Mouse (Mus musculus) cerebellum, postnatal 36 days (tissue): ENCODE data around the gene Gm9844.
A peak's percentile ranks its signal among the peaks of the same experiment; 100 is the strongest.

Experiments used
- DNase-seq, 2 experiments: peaks; one replicate each; pipeline ENCODE4 v3.0.0; 2021 to 2022; ENCODE audit warnings: mixed read lengths in 2 of 2

Gene Gm9844

DNA sequence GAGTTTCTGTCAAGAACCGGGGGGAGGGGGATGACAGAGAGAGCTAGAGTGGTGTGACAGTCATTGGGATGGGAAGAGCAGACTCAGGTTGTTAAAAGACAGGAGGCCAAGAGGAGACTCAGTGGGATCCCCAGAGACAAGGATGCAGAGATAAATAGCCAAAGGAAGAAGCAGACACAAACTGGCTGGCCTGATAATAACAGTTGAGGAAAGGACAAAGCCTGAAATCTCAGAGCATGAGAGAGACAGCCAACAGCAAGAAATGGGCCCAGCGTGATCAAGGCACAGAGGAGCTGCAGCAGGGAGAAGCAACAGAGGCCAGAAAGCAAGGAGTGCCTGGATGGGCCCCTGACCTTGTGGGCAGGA, 40.2 kb downstream of the Gm9844 start:
- DNase-seq, result no peak

DNA sequence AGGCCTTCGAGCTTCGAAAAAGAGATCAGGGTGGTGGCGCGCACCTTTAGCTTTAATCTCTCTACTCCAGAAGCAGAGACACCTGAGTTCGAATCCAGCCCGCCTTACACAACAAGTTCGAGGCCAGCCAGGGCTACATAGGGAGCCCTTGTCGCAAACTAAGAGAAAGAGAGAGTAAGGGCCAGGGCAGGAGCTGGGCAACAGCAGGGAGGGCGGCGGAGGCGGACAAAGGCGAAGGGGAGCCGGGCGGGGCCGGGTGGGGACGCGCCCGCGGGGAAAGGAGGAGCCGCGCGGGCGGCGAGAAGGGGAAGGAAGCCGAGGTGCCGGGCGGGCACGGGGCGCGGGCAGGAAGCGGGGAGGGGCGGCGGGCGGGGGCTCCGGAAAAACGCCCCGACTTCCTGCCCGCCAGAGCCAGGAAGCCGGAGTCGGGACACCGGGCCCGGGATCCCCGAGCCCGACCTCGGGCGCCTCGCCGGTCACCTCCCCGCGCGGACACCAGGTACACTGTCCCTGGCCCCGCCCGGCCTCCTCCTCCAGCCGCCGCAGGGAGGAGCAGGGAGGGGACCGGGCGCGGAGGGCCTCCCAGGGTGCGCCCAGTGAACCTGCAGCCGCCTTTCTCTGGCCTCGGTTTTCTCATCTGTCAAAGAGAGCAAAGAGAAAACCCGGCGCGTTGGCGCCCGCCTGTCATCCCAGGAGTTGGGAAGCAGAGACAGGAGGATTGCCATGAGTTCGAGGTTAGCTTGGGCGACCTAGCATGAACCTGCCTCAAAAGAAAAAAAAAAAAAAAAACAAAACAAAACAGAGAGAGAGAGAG, 40.8 kb downstream of the Gm9844 start, which contains the start of gene Arhgef1:
Gene Arhgef1, plus strand, starts transcription at position 283 of the 814 bp plus-strand sequence.
- DNase-seq, result peak; percentile 43 to 55

DNA sequence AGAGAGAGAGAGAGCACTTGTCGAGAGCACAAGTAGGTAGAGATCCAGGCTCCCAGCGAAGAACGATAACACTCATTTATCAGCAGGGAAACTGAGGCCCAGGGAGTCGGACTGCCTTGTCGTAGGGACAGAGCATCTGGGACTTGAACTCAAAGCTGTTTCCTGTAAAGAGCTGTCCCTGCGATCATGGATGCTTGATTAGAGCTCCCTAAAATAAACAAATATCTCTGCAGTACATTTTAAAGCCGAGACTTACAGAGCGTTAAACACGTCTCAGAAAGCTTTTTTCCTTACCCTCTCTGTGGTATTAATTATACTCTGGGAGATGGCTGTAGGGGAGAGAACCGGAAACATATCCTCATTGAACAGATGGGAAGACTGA, 41.4 kb downstream of the Gm9844 start:
- DNase-seq, result no peak

DNA sequence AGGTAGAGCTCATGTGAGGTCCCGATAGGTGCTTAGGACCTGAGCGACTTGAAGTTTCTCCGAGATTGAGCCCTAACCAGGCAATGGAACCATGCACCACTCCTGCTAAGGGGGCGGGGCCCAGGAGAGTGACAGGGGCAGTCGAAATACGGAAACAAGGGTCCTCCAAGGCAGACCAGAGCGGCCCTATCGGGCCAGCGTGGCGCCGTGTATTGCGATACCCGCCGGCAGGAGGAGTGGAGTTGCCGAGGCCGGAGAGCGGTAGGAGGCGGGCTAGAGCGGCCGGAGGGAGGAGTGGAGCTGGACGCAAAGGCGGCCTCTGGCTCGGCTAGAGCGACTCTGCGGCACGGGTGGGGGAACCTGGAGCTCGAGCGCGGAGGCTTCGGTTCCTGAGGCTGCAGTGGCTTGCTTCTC, 42.1 kb downstream of the Gm9844 start:
- DNase-seq, result peak; percentile 96 to 97

DNA sequence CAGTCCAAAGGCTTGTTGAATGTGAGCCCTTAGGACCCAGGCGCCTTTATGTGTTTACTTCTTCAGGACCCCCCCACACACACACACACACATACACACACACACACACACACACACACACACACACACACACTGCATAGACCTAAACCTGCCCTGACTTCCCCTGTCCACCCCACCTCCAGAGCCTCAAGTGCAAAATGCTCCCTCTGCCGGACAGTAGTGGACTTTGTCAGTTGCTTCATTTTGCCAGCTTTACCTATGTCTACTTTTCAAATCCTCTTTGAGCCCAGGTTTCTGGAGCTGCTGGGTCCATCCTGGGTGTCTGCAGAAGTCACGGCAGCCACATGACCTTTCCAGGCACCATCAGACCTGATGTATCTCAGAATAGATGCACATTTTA, 42.9 kb downstream of the Gm9844 start:
- DNase-seq, result peak; percentile 68 to 69

DNA sequence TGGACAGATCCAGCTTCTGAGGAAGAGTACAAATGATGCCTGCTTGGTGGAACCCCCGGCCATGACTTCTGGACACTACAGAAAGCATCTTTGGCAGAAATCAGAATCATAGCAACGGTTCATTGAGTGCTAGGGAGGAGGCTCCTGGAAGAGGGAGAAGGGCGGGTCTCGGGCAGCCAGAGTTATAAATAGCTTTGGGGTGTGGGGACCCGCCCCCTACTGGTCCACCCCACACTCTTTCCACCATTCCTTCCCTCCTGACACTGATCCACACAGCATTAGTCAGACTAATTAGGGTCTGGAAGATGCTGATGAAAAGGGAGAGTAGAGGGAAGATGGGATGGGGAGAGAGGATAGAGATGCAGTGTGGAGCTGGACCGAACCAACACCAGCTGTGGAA, 44.5 kb downstream of the Gm9844 start:
- DNase-seq, result no peak

DNA sequence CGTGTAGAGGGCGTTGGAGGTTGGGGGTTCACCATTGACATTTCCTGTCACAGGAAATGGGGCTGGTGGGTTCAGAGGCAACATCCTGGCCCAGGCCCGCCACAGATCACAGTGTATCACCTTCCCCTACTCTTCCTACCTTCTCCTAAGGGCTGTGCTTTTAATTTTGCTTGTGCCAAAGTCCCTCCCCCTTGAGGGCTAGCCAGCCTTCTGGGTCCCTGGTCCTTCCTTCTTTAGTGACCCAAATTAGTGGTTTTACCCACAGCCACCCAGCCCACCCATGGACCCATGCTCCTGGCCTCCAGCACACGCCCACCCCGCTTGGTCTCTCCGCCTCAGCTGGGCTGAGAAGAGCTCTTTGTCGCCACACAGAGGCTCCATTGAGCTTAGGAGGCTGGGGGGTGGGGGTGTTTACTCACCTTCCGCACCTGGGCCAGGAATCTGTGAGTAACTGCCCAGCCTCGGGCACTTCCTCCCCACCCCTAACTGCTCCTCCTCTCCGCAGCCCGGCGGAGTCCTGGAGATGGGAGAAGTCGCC, 45.3 kb downstream of the Gm9844 start:
- no peak for DNase-seq
